Mouse (Mus musculus) MEL (cell line): ENCODE measurements around the gene Ntn1. TPM values are rescaled to one million over a fixed set of nuclear protein-coding genes. Genes with fewer than 3 reads are reported as not detected.

ENCODE experiments used
- DNase-seq: peaks from one replicate; pipeline ENCODE4 v3.0.0; 2011; ENCODE audit warnings: low read depth, low spot score
- H3K27ac ChIP-seq: 2 replicates; pipeline ENCODE4 v1.5.1; 2012; ENCODE audit warnings: low read depth, mild to moderate bottlenecking, control low read depth, low read length, moderate library complexity; ENCODE audit not compliant: control insufficient read depth
- H3K27me3 ChIP-seq, 2 experiments: fragments of 150-350 bp in 1 of 2; sonication (generic) in 1 of 2; 2 replicates each; pipeline ENCODE4 v1.6.1; 2012; ENCODE audit warnings: low read length in 2 of 2, mild to moderate bottlenecking in 2 of 2, improper control_type of control experiment in 1 of 2, moderate library complexity in 1 of 2; ENCODE audit not compliant: insufficient read depth in 2 of 2, control insufficient read depth in 1 of 2
- H3K36me3 ChIP-seq, 2 experiments: 2 replicates each; pipeline ENCODE4 v1.6.1; 2012 to 2014; ENCODE audit warnings: low read length in 2 of 2, improper control_type of control experiment in 1 of 2, inconsistent platforms in 1 of 2, mild to moderate bottlenecking in 1 of 2; ENCODE audit not compliant: insufficient read depth in 2 of 2, control insufficient read depth in 1 of 2
- H3K4me1 ChIP-seq, 2 experiments: fragments of 150-350 bp in 1 of 2; sonication (generic) in 1 of 2; 2 replicates each; pipeline ENCODE4 v1.6.1; 2012; ENCODE audit warnings: low read length in 2 of 2, improper control_type of control experiment in 1 of 2, mild to moderate bottlenecking in 1 of 2; ENCODE audit not compliant: insufficient read depth in 2 of 2, control insufficient read depth in 1 of 2
- H3K4me3 ChIP-seq, 2 experiments: fragments of 150-350 bp in 1 of 2; sonication (generic) in 1 of 2; 2 replicates each; pipeline ENCODE4 v1.5.1; 2012; ENCODE audit warnings: low read depth in 2 of 2, low read length in 2 of 2, mild to moderate bottlenecking in 2 of 2, moderate library complexity in 2 of 2, control low read depth in 1 of 2, improper control_type of control experiment in 1 of 2; ENCODE audit not compliant: control insufficient read depth in 1 of 2, insufficient read depth in 1 of 2
- H3K79me2 ChIP-seq: 2 replicates; pipeline ENCODE4 v1.6.1; 2012; ENCODE audit warnings: mild to moderate bottlenecking, low read length, moderate library complexity; ENCODE audit not compliant: control insufficient read depth, poor library complexity, insufficient read depth
- H3K9ac ChIP-seq: 2 replicates; pipeline ENCODE4 v1.6.1; 2012; ENCODE audit warnings: low read depth, mild to moderate bottlenecking, control low read depth, low read length, moderate library complexity; ENCODE audit not compliant: control insufficient read depth, poor library complexity, severe bottlenecking
- H3K9me3 ChIP-seq: fragments of 150-350 bp; sonication (generic); replicated peaks from 2 replicates; pipeline ENCODE4 v1.6.1; 2012; ENCODE audit warnings: mild to moderate bottlenecking, low read length, improper control_type of control experiment, moderate library complexity; ENCODE audit not compliant: insufficient read depth
- CHD1 ChIP-seq: IDR thresholded peaks from 2 replicates; pipeline ENCODE4 v1.6.1; 2012; ENCODE audit warnings: low read depth, mild to moderate bottlenecking, inconsistent platforms, low read length, improper control_type of control experiment
- CHD2 ChIP-seq: IDR thresholded peaks from 2 replicates; pipeline ENCODE4 v1.6.1; 2011; ENCODE audit warnings: low read length, improper control_type of control experiment
- ELF1 ChIP-seq: IDR thresholded peaks from 2 replicates; pipeline ENCODE4 v1.6.1; 2014; ENCODE audit warnings: low read depth, mild to moderate bottlenecking, inconsistent platforms, low read length, improper control_type of control experiment, moderate library complexity
- ETS1 ChIP-seq: IDR thresholded peaks from 2 replicates; pipeline ENCODE4 v1.6.1; 2012; ENCODE audit warnings: low read depth, mild to moderate bottlenecking, inconsistent platforms, low read length, improper control_type of control experiment, moderate library complexity
- GABPA ChIP-seq: IDR thresholded peaks from 2 replicates; pipeline ENCODE4 v1.6.1; 2012; ENCODE audit warnings: low read depth, mild to moderate bottlenecking, inconsistent platforms, low read length, improper control_type of control experiment, moderate library complexity
- JUND ChIP-seq: IDR thresholded peaks from 2 replicates; pipeline ENCODE4 v1.6.1; 2011; ENCODE audit warnings: low read depth, mild to moderate bottlenecking, improper control_type of control experiment, low read length
- MAFK ChIP-seq: IDR thresholded peaks from 2 replicates; pipeline ENCODE4 v1.6.1; 2011; ENCODE audit warnings: low read depth, mild to moderate bottlenecking, low read length, improper control_type of control experiment, borderline replicate concordance
- MAZ ChIP-seq: IDR thresholded peaks from 2 replicates; pipeline ENCODE4 v1.6.1; 2012; ENCODE audit warnings: low read depth, mild to moderate bottlenecking, inconsistent platforms, low read length, improper control_type of control experiment
- POLR2A ChIP-seq, 2 experiments: IDR thresholded peaks; 2 replicates each; pipeline ENCODE4 v1.6.1; 2011 to 2012; ENCODE audit warnings: low read length in 2 of 2, mild to moderate bottlenecking in 2 of 2, control low read depth in 1 of 2, improper control_type of control experiment in 1 of 2, low read depth in 1 of 2, moderate library complexity in 1 of 2; ENCODE audit not compliant: control insufficient read depth in 1 of 2, insufficient read depth in 1 of 2, poor library complexity in 1 of 2
- POLR2AphosphoS2 ChIP-seq: IDR thresholded peaks from 2 replicates; pipeline ENCODE4 v1.6.1; 2011; ENCODE audit warnings: low read length, improper control_type of control experiment
- POLR2AphosphoS5 ChIP-seq: IDR thresholded peaks from 2 replicates; pipeline ENCODE4 v1.6.1; 2012; ENCODE audit warnings: low read depth, borderline replicate concordance, mild to moderate bottlenecking, inconsistent platforms, low read length, moderate library complexity, mixed read lengths
- RCOR1 ChIP-seq: IDR thresholded peaks from 2 replicates; pipeline ENCODE4 v1.6.1; 2012; ENCODE audit warnings: low read depth, mild to moderate bottlenecking, inconsistent platforms, low read length, improper control_type of control experiment
- SMC3 ChIP-seq: IDR thresholded peaks from 2 replicates; pipeline ENCODE4 v1.6.1; 2011; ENCODE audit warnings: low read depth, low read length, improper control_type of control experiment
- TAL1 ChIP-seq: IDR thresholded peaks from 2 replicates; pipeline ENCODE4 v1.6.1; 2012; ENCODE audit warnings: mild to moderate bottlenecking, inconsistent platforms, low read length, moderate library complexity, mixed read lengths
- TBP ChIP-seq: IDR thresholded peaks from 2 replicates; pipeline ENCODE4 v1.8.0; 2011; ENCODE audit warnings: low read depth, low read length, improper control_type of control experiment
- TCF12 ChIP-seq: IDR thresholded peaks from 2 replicates; pipeline ENCODE4 v1.6.1; 2014; ENCODE audit warnings: low read depth, mild to moderate bottlenecking, inconsistent platforms, low read length, improper control_type of control experiment, moderate library complexity
- UBTF ChIP-seq: IDR thresholded peaks from 2 replicates; pipeline ENCODE4 v1.6.1; 2012; ENCODE audit warnings: low read depth, mild to moderate bottlenecking, inconsistent platforms, low read length, improper control_type of control experiment, moderate library complexity, borderline replicate concordance; ENCODE audit not compliant: insufficient read depth
- USF1 ChIP-seq: IDR thresholded peaks from 2 replicates; pipeline ENCODE4 v1.6.1; 2014; ENCODE audit warnings: low read depth, mild to moderate bottlenecking, inconsistent platforms, low read length, improper control_type of control experiment, moderate library complexity
- ZC3H11A ChIP-seq: IDR thresholded peaks from 2 replicates; pipeline ENCODE4 v1.6.1; 2012; ENCODE audit warnings: low read depth, mild to moderate bottlenecking, inconsistent platforms, low read length, improper control_type of control experiment
- ZKSCAN1 ChIP-seq: IDR thresholded peaks from 2 replicates; pipeline ENCODE4 v1.6.1; 2012; ENCODE audit warnings: low read depth, mild to moderate bottlenecking, inconsistent platforms, low read length, improper control_type of control experiment, moderate library complexity
- ZNF384 ChIP-seq: IDR thresholded peaks from 2 replicates; pipeline ENCODE4 v1.6.1; 2012; ENCODE audit warnings: low read depth, mild to moderate bottlenecking, inconsistent platforms, low read length, improper control_type of control experiment
- polyA plus RNA-seq, 2 experiments: library from polyadenylated mRNA; stranded (reverse) in 1 of 2; unstranded in 1 of 2; fragments of >175 nt in 1 of 2; fragments of >200 nt in 1 of 2; gene quantifications; 2 replicates each; pipeline versions ENCODE4 v1.2.1 to v1.2.4; 2012; ENCODE audit warnings: low replicate concordance in 2 of 2, low read depth in 1 of 2; ENCODE audit not compliant: insufficient read length in 2 of 2, insufficient read depth in 1 of 2, missing spikeins in 1 of 2
- total RNA-seq: library from RNA; depleted of rRNA; stranded (reverse); fragments of 300-350 nt; gene quantifications from 2 replicates; pipeline ENCODE4 v1.2.3, GENCODE M21; 2012

The Ntn1 gene
- total and polyA plus RNA-seq, 3 experiments = not detected

DNA sequence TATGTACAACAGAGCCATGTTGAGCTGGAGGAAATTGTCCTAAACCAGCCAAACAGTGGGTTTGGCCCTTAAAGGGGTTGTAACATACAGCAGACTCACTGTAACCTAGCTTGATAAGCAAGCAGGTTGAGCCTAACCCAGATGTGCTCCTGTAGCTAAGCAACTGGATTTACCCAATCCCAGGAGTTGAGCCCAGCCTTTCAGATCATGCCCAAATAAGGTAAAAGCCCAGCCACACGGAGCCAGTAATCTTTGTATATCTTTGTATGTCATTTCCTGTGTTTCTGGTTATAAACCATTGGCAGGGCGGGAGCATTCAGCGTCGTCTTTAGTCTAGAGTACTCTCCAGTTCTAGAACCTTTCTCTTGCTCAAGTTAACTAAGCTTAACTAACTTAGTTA, 224.1 kb downstream of the Ntn1 start:
- Histone ChIP-seq H3K27ac (no peak overlapping the region), H3K9me3 (no peaks in the 10 kb centered on the region), H3K36me3 (peaks cover 0 to 10% of the 10 kb centered on the region in 2 experiments; a peak in 2 of 4 replicates), H3K4me3 (no peak overlapping the region), H3K79me2 (no peaks in the 10 kb centered on the region), H3K4me1 (peaks cover 4 to 13% of the 10 kb centered on the region in 2 experiments; a peak in 3 of 4 replicates), H3K9ac (no peak overlapping the region), H3K27me3 (no peaks in the 10 kb centered on the region)
- DNase-seq = peak; percentile 71
- TF ChIP-seq SMC3 (no peak), TBP (peak; percentile 54; the same call in 1 of the 2 replicates), TCF12 (no peak)

DNA sequence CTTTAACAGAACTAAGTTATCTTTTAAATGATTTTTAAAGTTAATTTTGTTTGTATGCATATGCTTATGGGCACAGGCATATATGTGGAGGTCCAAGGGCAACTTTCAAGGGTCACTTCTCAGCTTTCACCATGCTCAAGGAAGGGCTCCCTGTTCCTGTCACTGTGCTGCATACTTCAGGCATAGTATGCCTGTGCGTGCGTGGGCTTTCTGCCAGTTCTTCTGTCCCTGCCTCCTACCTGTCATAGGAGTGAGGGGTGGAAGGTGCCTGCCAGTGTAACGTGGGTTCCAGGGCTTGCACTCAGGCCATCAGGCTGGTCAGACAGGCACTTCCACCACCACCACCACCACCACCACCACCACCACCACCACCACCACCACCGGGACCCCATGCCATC, 228.0 kb downstream of the Ntn1 start:
- no peaks in the 10 kb centered on the region for H3K9me3 ChIP-seq
- peaks cover 0 to 8% of the 10 kb centered on the region in 2 experiments; a peak in 2 of 4 replicates for H3K36me3 ChIP-seq
- no peak overlapping the region for H3K4me3 ChIP-seq
- H3K27me3 ChIP-seq = no peaks in the 10 kb centered on the region
- DNase-seq = no peak
- no peak for TF ChIP-seq POLR2AphosphoS2
- TF ChIP-seq ZC3H11A = no peak
- no peaks in the 10 kb centered on the region for H3K79me2 ChIP-seq
- H3K27ac ChIP-seq = no peak overlapping the region
- no peak overlapping the region for H3K9ac ChIP-seq
- H3K4me1 ChIP-seq = peaks cover 2 to 9% of the 10 kb centered on the region in 2 experiments; a peak in 3 of 4 replicates

DNA sequence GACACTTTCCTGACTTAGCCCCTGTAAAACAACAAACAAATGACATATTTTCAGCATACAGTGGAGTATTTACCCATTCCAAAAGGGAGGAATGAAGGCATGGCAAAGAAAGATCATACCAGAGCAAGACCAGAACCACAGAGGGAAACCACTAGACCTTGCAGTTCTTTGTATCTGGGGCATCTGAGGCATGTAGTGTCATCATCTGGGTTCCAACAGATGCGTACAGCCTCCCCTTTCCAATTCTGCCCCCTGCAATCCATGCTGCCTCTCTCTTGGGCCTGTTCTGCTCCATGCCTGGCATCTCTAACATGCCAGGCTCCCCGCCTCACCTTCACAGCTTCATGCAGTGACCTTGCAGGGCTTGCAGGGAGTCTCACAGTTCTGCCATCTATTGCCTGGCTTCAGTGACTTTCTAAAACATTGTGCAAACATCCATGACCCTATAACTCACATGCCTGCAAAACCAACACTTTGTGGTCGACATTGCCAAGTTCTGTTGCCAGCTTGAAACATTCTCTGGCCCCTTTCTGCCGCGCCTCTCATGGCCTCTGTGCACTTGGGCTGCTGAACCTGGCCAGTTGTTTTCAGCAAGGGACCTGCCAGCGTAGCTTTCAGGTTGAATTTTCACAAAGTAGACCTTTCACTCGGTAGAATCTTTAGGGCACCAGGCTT, 228.5 kb downstream of the Ntn1 start:
- no peaks in the 10 kb centered on the region for H3K27me3 ChIP-seq
- H3K9ac ChIP-seq = no peak overlapping the region
- no peak overlapping the region for H3K4me3 ChIP-seq
- peaks cover 0 to 4% of the 10 kb centered on the region in 2 experiments; a peak in 2 of 4 replicates for H3K4me1 ChIP-seq
- no peak for DNase-seq
- H3K79me2 ChIP-seq = no peaks in the 10 kb centered on the region
- H3K27ac ChIP-seq = no peak overlapping the region
- TF ChIP-seq TBP (no peak), ZC3H11A (no peak), MAZ (no peak), POLR2A (IDR thresholded peaks at IDR 0.05; ENCODE audit: control insufficient read depth in 1 of 2, insufficient read depth in 1 of 2, low read depth in 1 of 2, low read length in 2 of 2, poor library complexity in 1 of 2) (no peak), ETS1 (no peak), TAL1 (no peak), MAFK (no peak), RCOR1 (no peak), CHD2 (no peak), JUND (no peak), ELF1 (no peak), GABPA (no peak), POLR2AphosphoS2 (no peak), POLR2AphosphoS5 (no peak), ZKSCAN1 (no peak), USF1 (no peak), UBTF (no peak), ZNF384 (no peak), CHD1 (no peak)
- H3K36me3 ChIP-seq = peaks cover 0 to 3% of the 10 kb centered on the region in 2 experiments; a peak in 2 of 4 replicates
- H3K9me3 ChIP-seq = no peaks in the 10 kb centered on the region
